Mouse (Mus musculus) lung, postnatal 0 days (tissue): ENCODE data around the gene Cflar.

Experiments used
- CTCF ChIP-seq: IDR thresholded peaks from 2 replicates; pipeline ENCODE4 v1.5.1; 2016; ENCODE audit warnings: antibody characterized with exemption, mild to moderate bottlenecking
- EP300 ChIP-seq: IDR thresholded peaks from 2 replicates; pipeline ENCODE4 v1.6.1; 2016; ENCODE audit warnings: antibody characterized with exemption, mild to moderate bottlenecking, control low read depth

GRCm38 (mm10) chr1:58788410-58788809 lies 77.1 kb downstream of the Cflar start:
- TF ChIP-seq CTCF (no peak), EP300 (no peak)
